Mouse (Mus musculus) kidney, embryonic 14.5 days (tissue): ENCODE results near the gene Lbhd2. TPM values are rescaled to one million over a fixed set of nuclear protein-coding genes. Genes with fewer than 3 reads are reported as not detected.

Experiments used
- ATAC-seq: fragments of 200-750 bp; cut with Nextera tagmentation; 2 replicates; pipeline ENCODE4 v1.8.0; 2017; ENCODE audit warnings: moderate number of reproducible peaks, mild to moderate bottlenecking, moderate TSS enrichment, moderate library complexity; ENCODE audit not compliant: low FRiP score, low TSS enrichment
- H3K27ac ChIP-seq: fragments of 300-500 bp; sonication (generic); 2 replicates; pipeline ENCODE4 v1.5.1; 2014; ENCODE audit warnings: low read depth, mild to moderate bottlenecking, low read length, moderate library complexity, mixed read lengths
- H3K27me3 ChIP-seq: fragments of 300-500 bp; sonication (generic); 2 replicates; pipeline ENCODE4 v1.6.1; 2014; ENCODE audit warnings: mild to moderate bottlenecking, low read length; ENCODE audit not compliant: control insufficient read depth, insufficient read depth
- H3K36me3 ChIP-seq: fragments of 300-500 bp; sonication (generic); 2 replicates; pipeline ENCODE4 v1.6.1; 2014; ENCODE audit warnings: low read length, mixed read lengths; ENCODE audit not compliant: control insufficient read depth, insufficient read depth
- H3K4me1 ChIP-seq: fragments of 300-500 bp; sonication (generic); 2 replicates; pipeline ENCODE4 v1.6.1; 2014; ENCODE audit warnings: low read length, mixed read lengths; ENCODE audit not compliant: control insufficient read depth, insufficient read depth
- H3K4me2 ChIP-seq: fragments of 300-500 bp; sonication (generic); replicated peaks from 2 replicates; pipeline ENCODE4 v1.6.1; 2014; ENCODE audit warnings: low read depth, mild to moderate bottlenecking, low read length
- H3K4me3 ChIP-seq: fragments of 300-500 bp; sonication (generic); 2 replicates; pipeline ENCODE4 v1.5.1; 2014; ENCODE audit warnings: mild to moderate bottlenecking, low read length
- H3K9ac ChIP-seq: fragments of 300-500 bp; sonication (generic); 2 replicates; pipeline ENCODE4 v1.6.1; 2014; ENCODE audit warnings: low read depth, mild to moderate bottlenecking, low read length, moderate library complexity
- H3K9me3 ChIP-seq: fragments of 300-500 bp; sonication (generic); 2 replicates; pipeline ENCODE4 v1.6.1; 2016; ENCODE audit warnings: low read length; ENCODE audit not compliant: control insufficient read depth
- WGBS: fragments of 180-500 bp; shearing (Covaris S2); extraction: QIAGEN DNeasy Blood & Tissue Kit; methylation state at CpG from one replicate; pipeline ENCODE4 v1.1.7; 2014; 5-methylcytosine and 5-hydroxymethylcytosine counted together
- polyA plus RNA-seq: library from polyadenylated mRNA; unstranded; fragments of >200 nt; fragmentation: Nextera tagmentation; extraction: Ambion mirVana; gene quantifications from 2 replicates; pipeline ENCODE4 v1.2.1, GENCODE M21; 2014

Gene Lbhd2
- polyA plus RNA-seq, 1 experiment from 2014 or later: 5.8 TPM

GRCm38 (mm10) chr12:111375559-111375958 is 31.1 kb upstream of the Lbhd2 start:
- Histone ChIP-seq H3K4me2 (peak overlapping the region; percentile 89), H3K27ac (no peak overlapping the region), H3K4me3 (peak overlapping the region; percentile 100), H3K27me3 (no peaks in the 10 kb centered on the region), H3K9me3 (no peaks in the 10 kb centered on the region), H3K36me3 (no peaks in the 10 kb centered on the region), H3K9ac (peak overlapping the region; percentile 94; the same call in 1 of the 2 replicates), H3K4me1 (peaks cover 25% of the 10 kb centered on the region)
- ATAC-seq: no peak
- WGBS: 45% methylated on average over 12 of the region's 12 CpGs

GRCm38 (mm10) chr12:111376053-111376452 is 30.6 kb upstream of the Lbhd2 start:
- ATAC-seq: no peak
- Histone ChIP-seq H3K27me3 (no peaks in the 10 kb centered on the region), H3K9ac (peak overlapping the region; percentile 94), H3K4me3 (peak overlapping the region; percentile 100), H3K36me3 (no peaks in the 10 kb centered on the region), H3K9me3 (no peaks in the 10 kb centered on the region), H3K4me2 (peak overlapping the region; percentile 89), H3K27ac (no peak overlapping the region; the same call in 1 of the 2 replicates), H3K4me1 (peaks cover 25% of the 10 kb centered on the region)
- WGBS: 13% methylated on average over 6 of the region's 6 CpGs

GRCm38 (mm10) chr12:111376826-111377331 is 29.7 kb upstream of the Lbhd2 start:
- ATAC-seq: peak; percentile 43; the same call in 1 of the 2 replicates
- Histone ChIP-seq H3K27ac (peak overlapping the region; percentile 92), H3K27me3 (no peaks in the 10 kb centered on the region), H3K9me3 (no peaks in the 10 kb centered on the region), H3K9ac (peak overlapping the region; percentile 94), H3K4me1 (peaks cover 25% of the 10 kb centered on the region), H3K36me3 (no peaks in the 10 kb centered on the region), H3K4me2 (peak overlapping the region; percentile 89), H3K4me3 (peak overlapping the region; percentile 100)
- WGBS: under 1% methylated on average over 43 of the region's 49 CpGs

GRCm38 (mm10) chr12:111377376-111377973 is 29.1 kb upstream of the Lbhd2 start, which contains the start of gene Cdc42bpb:
Gene Cdc42bpb (minus strand): TSS chr12:111377718.
- H3K4me1 ChIP-seq: peaks cover 25% of the 10 kb centered on the region
- ATAC-seq: peak; percentile 94
- H3K27me3 ChIP-seq: no peaks in the 10 kb centered on the region
- H3K4me3 ChIP-seq: peak within 1 kb of the TSS; percentile 100
- H3K27ac ChIP-seq: peak within 1 kb of the TSS; percentile 92
- H3K36me3 ChIP-seq: no peaks in the 10 kb centered on the region
- under 1% methylated on average over 76 of the region's 94 CpGs for WGBS
- H3K9me3 ChIP-seq: no peaks in the 10 kb centered on the region
- peak within 1 kb of the TSS; percentile 94 for H3K9ac ChIP-seq
- H3K4me2 ChIP-seq: peak within 1 kb of the TSS; percentile 89

- Histone ChIP-seq H3K27me3 (no peaks in the 10 kb centered on the region), H3K4me2 (peak overlapping the region; percentile 89), H3K27ac (peak overlapping the region; percentile 92), H3K9me3 (no peaks in the 10 kb centered on the region), H3K4me3 (peak overlapping the region; percentile 100), H3K36me3 (no peaks in the 10 kb centered on the region), H3K4me1 (peaks cover 25% of the 10 kb centered on the region), H3K9ac (peak overlapping the region; percentile 94)
- ATAC-seq: peak; percentile 70
- 1% methylated on average over 32 of the region's 32 CpGs for WGBS
Observed at GRCm38 (mm10) chr12:111377986-111378490, 28.6 kb upstream of the Lbhd2 start.

GRCm38 (mm10) chr12:111378812-111379211 is 27.8 kb upstream of the Lbhd2 start:
- Histone ChIP-seq H3K27ac (peak overlapping the region; percentile 24; the same call in 1 of the 2 replicates), H3K36me3 (no peaks in the 10 kb centered on the region), H3K9me3 (no peaks in the 10 kb centered on the region), H3K9ac (peak overlapping the region; percentile 94; the same call in 1 of the 2 replicates), H3K4me3 (peak overlapping the region; percentile 100), H3K4me1 (peaks cover 25% of the 10 kb centered on the region), H3K4me2 (peak overlapping the region; percentile 89; the same call in 1 of the 2 replicates), H3K27me3 (no peaks in the 10 kb centered on the region)
- no peak for ATAC-seq
- WGBS: 73% methylated on average over 12 of the region's 12 CpGs

GRCm38 (mm10) chr12:111385883-111386641 is 20.5 kb upstream of the Lbhd2 start:
- H3K36me3 ChIP-seq: no peaks in the 10 kb centered on the region
- ATAC-seq: peak; percentile 56
- H3K4me1 ChIP-seq: peaks cover 16% of the 10 kb centered on the region; the same call in 1 of the 2 replicates
- 80% methylated on average over 13 of the region's 13 CpGs for WGBS
- H3K9ac ChIP-seq: no peak overlapping the region
- no peak overlapping the region for H3K4me3 ChIP-seq
- no peaks in the 10 kb centered on the region for H3K9me3 ChIP-seq
- H3K27ac ChIP-seq: peak overlapping the region; percentile 59; the same call in 1 of the 2 replicates
- no peak overlapping the region for H3K4me2 ChIP-seq
- H3K27me3 ChIP-seq: no peaks in the 10 kb centered on the region

GRCm38 (mm10) chr12:111386642-111387120 is 19.9 kb upstream of the Lbhd2 start:
- WGBS: 47% methylated on average over 8 of the region's 8 CpGs
- no peak overlapping the region for H3K4me2 ChIP-seq

More at GRCm38 (mm10) chr12:111386642-111387120, 19.9 kb upstream of the Lbhd2 start:
- no peaks in the 10 kb centered on the region for H3K9me3 ChIP-seq
- no peak overlapping the region for H3K4me3 ChIP-seq
- no peaks in the 10 kb centered on the region for H3K36me3 ChIP-seq
- peak overlapping the region; percentile 59 for H3K27ac ChIP-seq
- H3K27me3 ChIP-seq: no peaks in the 10 kb centered on the region
- ATAC-seq: peak; percentile 85
- no peak overlapping the region for H3K9ac ChIP-seq
- H3K4me1 ChIP-seq: peaks cover 16% of the 10 kb centered on the region; the same call in 1 of the 2 replicates
